Mouse (Mus musculus): ENCODE measurements at regions not wholly inside any gene's neighbourhood (a gene's known extent, or its start where the extent isn't known, plus 50 kb on each side); places are given as distances from the start of the nearest gene placed in this dataset.

- Histone ChIP-seq H3K4me2 (no peak overlapping the region), H3K36me3 (no peaks in the 10 kb centered on the region), H3K9me3 (no peaks in the 10 kb centered on the region), H3K27me3 (replicated peaks) (no peaks in the 10 kb centered on the region), H3K4me3 (no peak overlapping the region), H3K4me1 (peaks cover 6% of the 10 kb centered on the region), H3K27ac (replicated peaks) (no peak overlapping the region), H3K9ac (no peak overlapping the region)
- no peak for ATAC-seq (ENCODE audit: extremely low read depth, insufficient number of reproducible peaks, low FRiP score, low TSS enrichment)
- WGBS = 3% methylated on average over 1 of the region's 1 CpGs
Measured at GRCm38 (mm10) chr4:110128918-110129317, 151.1 kb downstream of the Dmrta2 start.

- Histone ChIP-seq H3K4me2 (no peak overlapping the region), H3K4me1 (peaks cover 12% of the 10 kb centered on the region), H3K9ac (no peak overlapping the region), H3K9me3 (no peaks in the 10 kb centered on the region), H3K36me3 (no peaks in the 10 kb centered on the region), H3K27me3 (replicated peaks) (no peaks in the 10 kb centered on the region), H3K4me3 (no peak overlapping the region), H3K27ac (replicated peaks) (no peak overlapping the region)
- no peak for ATAC-seq (ENCODE audit: extremely low read depth, insufficient number of reproducible peaks, low FRiP score, low TSS enrichment)
- WGBS = 52% methylated on average over 3 of the region's 3 CpGs
Measured at GRCm38 (mm10) chr4:110129518-110129917, 151.7 kb downstream of the Dmrta2 start.

GRCm38 (mm10) chr4:110132061-110132460 is 154.2 kb downstream of the Dmrta2 start:
- WGBS = 42% methylated on average over 4 of the region's 4 CpGs
- no peaks in the 10 kb centered on the region for H3K36me3 ChIP-seq
- no peak overlapping the region for H3K4me3 ChIP-seq
- H3K9ac ChIP-seq = no peak overlapping the region
- H3K4me1 ChIP-seq = peaks cover 13% of the 10 kb centered on the region
- H3K9me3 ChIP-seq = no peaks in the 10 kb centered on the region
- no peak for ATAC-seq (ENCODE audit: extremely low read depth, insufficient number of reproducible peaks, low FRiP score, low TSS enrichment)
- no peak overlapping the region for H3K4me2 ChIP-seq
- H3K27me3 ChIP-seq (replicated peaks) = no peaks in the 10 kb centered on the region
- H3K27ac ChIP-seq (replicated peaks) = no peak overlapping the region

GRCm38 (mm10) chr4:110134036-110134435 is 156.2 kb downstream of the Dmrta2 start:
- Histone ChIP-seq H3K4me1 (peaks cover 13% of the 10 kb centered on the region), H3K36me3 (no peaks in the 10 kb centered on the region), H3K27me3 (replicated peaks) (no peaks in the 10 kb centered on the region), H3K4me3 (no peak overlapping the region), H3K4me2 (0 out of 2 replicates have a peak overlapping the region, but pooled peaks have one; percentile 3), H3K9me3 (no peaks in the 10 kb centered on the region), H3K27ac (replicated peaks) (no peak overlapping the region), H3K9ac (no peak overlapping the region)
- WGBS = 26% methylated on average over 7 of the region's 7 CpGs
- ATAC-seq (ENCODE audit: extremely low read depth, insufficient number of reproducible peaks, low FRiP score, low TSS enrichment) = no peak

- Histone ChIP-seq H3K9me3 (no peaks in the 10 kb centered on the region), H3K4me2 (no peak overlapping the region), H3K27ac (replicated peaks) (no peak overlapping the region), H3K27me3 (replicated peaks) (no peaks in the 10 kb centered on the region), H3K36me3 (no peaks in the 10 kb centered on the region), H3K4me3 (no peak overlapping the region), H3K9ac (no peak overlapping the region), H3K4me1 (no peaks in the 10 kb centered on the region)
- WGBS = 76% methylated on average over 1 of the region's 1 CpGs
- ATAC-seq (ENCODE audit: extremely low read depth, insufficient number of reproducible peaks, low FRiP score, low TSS enrichment) = no peak
Measured at GRCm38 (mm10) chr4:110145229-110145628, 167.4 kb downstream of the Dmrta2 start.

- H3K4me3 ChIP-seq = no peak overlapping the region
- no peak overlapping the region for H3K9ac ChIP-seq
- no peak overlapping the region for H3K27ac ChIP-seq (replicated peaks)
- 0 out of 2 replicates have a peak, but pooled peaks cover 5% of the 10 kb centered on the region for H3K4me1 ChIP-seq
- WGBS = 33% methylated on average over 15 of the region's 15 CpGs
- H3K4me2 ChIP-seq = peak overlapping the region; percentile 53
- no peak for ATAC-seq (ENCODE audit: extremely low read depth, insufficient number of reproducible peaks, low FRiP score, low TSS enrichment)
- H3K36me3 ChIP-seq = no peaks in the 10 kb centered on the region
- no peaks in the 10 kb centered on the region for H3K9me3 ChIP-seq
- H3K27me3 ChIP-seq (replicated peaks) = no peaks in the 10 kb centered on the region
Measured at GRCm38 (mm10) chr4:110152103-110152946, 174.5 kb downstream of the Dmrta2 start.

All from heart, embryonic 13.5 days (tissue).